Mouse (Mus musculus) common myeloid progenitor, adult 5-6 weeks (primary cell): ENCODE results near the gene Samd13. TPM values are rescaled to one million over a fixed set of nuclear protein-coding genes. Genes with fewer than 3 reads are reported as not detected.

Experiments used
- total RNA-seq: library from RNA; stranded (forward); fragments of 200-1000, 187-1606 nt; gene quantifications from 2 replicates; pipeline ENCODE4 v1.2.3, GENCODE M21; 2017

Samd13 gene
- total RNA-seq, 1 experiment from 2014 or later, result 1.7 TPM

Other genes with a start within 250 kb of the Samd13 start
- gene Ctbs, start 235.8 kb downstream of the Samd13 start, total RNA-seq, result 4.8 and 7.0 TPM in 2 replicates
- gene Spata1, start 185.8 kb downstream of the Samd13 start, total RNA-seq, result 8.2 and 20.6 TPM in 2 replicates
- 93.1 and 141 TPM in 2 replicates for gene Gng5, start 185.8 kb downstream of the Samd13 start, total RNA-seq
- 110 and 123 TPM in 2 replicates for gene Rpf1, start 164.2 kb downstream of the Samd13 start, total RNA-seq
- gene Uox, start 115.2 kb downstream of the Samd13 start, total RNA-seq, result not detected in 2 replicates
- 0.64 TPM in 1 of 2 replicates, not detected in the other for gene Dnase2b, start 70.0 kb downstream of the Samd13 start, total RNA-seq
- gene 4930503B20Rik, start 34.3 kb downstream of the Samd13 start, total RNA-seq, result 0.91 TPM in 1 of 2 replicates, not detected in the other
- 101 and 102 TPM in 2 replicates for gene Prkacb, start 127.4 kb upstream of the Samd13 start, total RNA-seq
- gene Ttll7, start 166.8 kb upstream of the Samd13 start, total RNA-seq, result 0.09 TPM in 1 of 2 replicates, not detected in the other